Mouse (Mus musculus): ENCODE measurements around the gene Adam17. TPM values are rescaled to one million over a fixed set of nuclear protein-coding genes. Genes with fewer than 3 reads are reported as not detected.

Adam17 gene
- polyA plus RNA-seq, 1 experiment from 2014 or later = 11.2 TPM

DNA sequence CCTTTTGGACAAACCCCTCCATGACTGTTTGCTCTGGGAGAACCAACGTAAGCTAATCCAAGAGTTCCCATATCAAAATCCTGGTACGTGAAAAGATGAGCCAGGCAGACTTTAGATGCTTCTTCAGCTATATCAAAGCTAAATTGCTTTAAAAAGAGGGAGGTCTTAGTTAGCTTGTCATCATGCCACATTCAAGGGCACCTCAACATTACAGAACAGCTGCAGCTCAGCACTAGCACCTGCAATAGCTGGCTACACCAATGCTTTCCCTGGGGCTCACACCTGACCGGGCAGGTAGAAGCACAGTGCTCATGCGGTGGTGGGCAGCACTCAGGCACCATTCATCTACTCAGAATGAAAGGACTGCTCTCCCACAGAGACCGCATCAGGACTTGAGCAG is 32.8 kb downstream of the Adam17 start:
- no peak overlapping the region for H3K4me3 ChIP-seq (ENCODE audit: low read depth, low read length)
- H3K4me2 ChIP-seq (replicated peaks; ENCODE audit: low read depth) = no peak overlapping the region
- no peaks in the 10 kb centered on the region for H3K27me3 ChIP-seq (replicated peaks; ENCODE audit: control insufficient read depth, insufficient read depth, low read length)
- peaks cover 32% of the 10 kb centered on the region for H3K36me3 ChIP-seq (ENCODE audit: control insufficient read depth, insufficient read depth)
- no peaks in the 10 kb centered on the region for H3K9me3 ChIP-seq (ENCODE audit: control insufficient read depth)
- no peaks in the 10 kb centered on the region for H3K4me1 ChIP-seq (replicated peaks; ENCODE audit: control insufficient read depth, insufficient read depth, low read length)
- H3K9ac ChIP-seq (ENCODE audit: low read depth, low read length) = no peak overlapping the region
- no peak for ATAC-seq
- TF ChIP-seq CTCF (IDR thresholded peaks at IDR 0.05; ENCODE audit: low read depth) = no peak
- no peak overlapping the region for H3K27ac ChIP-seq (ENCODE audit: low read depth, low read length)
- 98% methylated on average over 5 of the region's 5 CpGs for WGBS

DNA sequence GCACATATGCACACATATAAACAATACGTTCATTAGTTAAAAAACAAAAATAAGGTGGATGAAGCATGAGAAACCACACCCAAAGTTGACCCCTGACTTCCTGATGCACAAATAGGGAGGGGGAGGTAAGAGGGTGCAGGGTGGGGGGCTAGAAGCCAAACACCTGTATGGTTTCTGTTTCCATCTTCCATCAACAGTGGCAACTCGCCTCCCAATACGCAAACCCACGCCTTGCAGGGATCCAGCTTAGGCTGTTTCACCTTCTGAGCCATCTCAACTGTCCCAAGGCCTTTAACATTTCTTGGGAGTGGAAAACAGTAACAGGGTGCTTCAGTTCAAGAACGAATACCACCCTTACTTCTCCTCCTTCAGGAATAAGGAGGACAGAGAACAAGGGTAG is 36.3 kb downstream of the Adam17 start:
- no peak for TF ChIP-seq CTCF (IDR thresholded peaks at IDR 0.05; ENCODE audit: low read depth)
- Histone ChIP-seq H3K27me3 (replicated peaks; ENCODE audit: control insufficient read depth, insufficient read depth, low read length) (no peaks in the 10 kb centered on the region), H3K4me3 (ENCODE audit: low read depth, low read length) (no peak overlapping the region), H3K9ac (ENCODE audit: low read depth, low read length) (no peak overlapping the region), H3K36me3 (ENCODE audit: control insufficient read depth, insufficient read depth) (peaks cover 46% of the 10 kb centered on the region), H3K4me1 (replicated peaks; ENCODE audit: control insufficient read depth, insufficient read depth, low read length) (no peaks in the 10 kb centered on the region), H3K4me2 (replicated peaks; ENCODE audit: low read depth) (no peak overlapping the region), H3K9me3 (ENCODE audit: control insufficient read depth) (no peaks in the 10 kb centered on the region), H3K27ac (ENCODE audit: low read depth, low read length) (no peak overlapping the region)
- no peak for ATAC-seq
- 92% methylated on average over 5 of the region's 5 CpGs for WGBS

DNA sequence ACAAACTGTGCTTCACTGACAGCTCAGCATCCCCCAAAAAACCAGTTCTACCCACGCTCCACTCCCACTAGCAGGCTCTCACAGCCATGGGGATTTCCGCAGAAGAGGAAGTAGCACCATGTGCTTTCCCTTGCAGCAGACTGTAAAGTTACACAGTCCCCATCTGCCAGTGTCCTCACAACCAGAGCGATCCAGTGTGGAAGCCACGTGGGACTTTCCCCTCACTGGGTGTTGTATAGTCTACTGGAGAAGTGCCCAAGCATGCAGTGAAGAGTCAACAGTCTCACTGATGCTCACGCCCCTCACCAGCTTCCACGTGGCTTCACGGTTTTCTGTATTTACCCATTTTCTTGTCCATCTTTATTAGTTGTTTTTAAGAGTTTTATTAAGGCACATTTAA is 37.6 kb downstream of the Adam17 start:
- no peak for TF ChIP-seq CTCF (IDR thresholded peaks at IDR 0.05; ENCODE audit: low read depth)
- H3K27ac ChIP-seq (ENCODE audit: low read depth, low read length) = no peak overlapping the region
- H3K4me3 ChIP-seq (ENCODE audit: low read depth, low read length) = no peak overlapping the region
- H3K4me1 ChIP-seq (replicated peaks; ENCODE audit: control insufficient read depth, insufficient read depth, low read length) = no peaks in the 10 kb centered on the region
- peaks cover 54% of the 10 kb centered on the region for H3K36me3 ChIP-seq (ENCODE audit: control insufficient read depth, insufficient read depth)
- 74% methylated on average over 7 of the region's 7 CpGs for WGBS
- no peaks in the 10 kb centered on the region for H3K27me3 ChIP-seq (replicated peaks; ENCODE audit: control insufficient read depth, insufficient read depth, low read length)
- H3K9ac ChIP-seq (ENCODE audit: low read depth, low read length) = no peak overlapping the region
- H3K9me3 ChIP-seq (ENCODE audit: control insufficient read depth) = no peaks in the 10 kb centered on the region
- no peak overlapping the region for H3K4me2 ChIP-seq (replicated peaks; ENCODE audit: low read depth)
- ATAC-seq = no peak

DNA sequence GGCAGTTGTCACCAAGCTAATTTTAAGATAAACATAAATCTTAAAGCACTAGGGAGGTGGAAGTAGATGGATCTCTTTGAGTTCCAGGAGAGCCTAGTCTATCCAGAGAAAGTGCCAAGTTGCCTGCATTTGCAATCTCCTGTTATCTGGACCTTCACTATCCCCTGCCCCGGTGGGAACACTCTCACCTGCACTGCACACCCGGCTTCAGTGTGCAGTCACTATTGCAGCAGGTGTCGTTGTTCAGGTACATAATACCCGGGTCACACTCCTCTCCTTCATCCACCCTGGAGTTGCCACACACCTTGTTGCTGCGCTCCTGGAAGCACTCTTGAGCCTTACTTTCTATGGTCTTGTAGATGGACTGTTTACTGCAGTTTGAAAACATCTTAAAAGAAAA is 39.7 kb downstream of the Adam17 start:
- Histone ChIP-seq H3K9ac (ENCODE audit: low read depth, low read length) (no peak overlapping the region), H3K4me2 (replicated peaks; ENCODE audit: low read depth) (no peak overlapping the region), H3K4me1 (replicated peaks; ENCODE audit: control insufficient read depth, insufficient read depth, low read length) (no peaks in the 10 kb centered on the region), H3K27ac (ENCODE audit: low read depth, low read length) (no peak overlapping the region), H3K36me3 (ENCODE audit: control insufficient read depth, insufficient read depth) (peaks cover 53% of the 10 kb centered on the region), H3K27me3 (replicated peaks; ENCODE audit: control insufficient read depth, insufficient read depth, low read length) (no peaks in the 10 kb centered on the region), H3K4me3 (ENCODE audit: low read depth, low read length) (no peak overlapping the region), H3K9me3 (ENCODE audit: control insufficient read depth) (no peaks in the 10 kb centered on the region)
- no peak for ATAC-seq
- TF ChIP-seq CTCF (IDR thresholded peaks at IDR 0.05; ENCODE audit: low read depth) = no peak
- 86% methylated on average over 5 of the region's 5 CpGs for WGBS

GRCm38 (mm10) chr12:21333021-21333420 is 40.4 kb downstream of the Adam17 start:
- TF ChIP-seq CTCF (IDR thresholded peaks at IDR 0.05; ENCODE audit: low read depth) = no peak
- Histone ChIP-seq H3K9me3 (ENCODE audit: control insufficient read depth) (no peaks in the 10 kb centered on the region), H3K36me3 (ENCODE audit: control insufficient read depth, insufficient read depth) (peaks cover 60% of the 10 kb centered on the region), H3K27ac (ENCODE audit: low read depth, low read length) (no peak overlapping the region), H3K4me2 (replicated peaks; ENCODE audit: low read depth) (no peak overlapping the region), H3K9ac (ENCODE audit: low read depth, low read length) (no peak overlapping the region), H3K4me1 (replicated peaks; ENCODE audit: control insufficient read depth, insufficient read depth, low read length) (no peaks in the 10 kb centered on the region), H3K4me3 (ENCODE audit: low read depth, low read length) (no peak overlapping the region), H3K27me3 (replicated peaks; ENCODE audit: control insufficient read depth, insufficient read depth, low read length) (no peaks in the 10 kb centered on the region)
- 92% methylated on average over 7 of the region's 7 CpGs for WGBS
- no peak for ATAC-seq

- TF ChIP-seq CTCF (IDR thresholded peaks at IDR 0.05; ENCODE audit: low read depth) = no peak
- no peaks in the 10 kb centered on the region for H3K27me3 ChIP-seq (replicated peaks; ENCODE audit: control insufficient read depth, insufficient read depth, low read length)
- 85% methylated on average over 6 of the region's 6 CpGs for WGBS
- H3K4me1 ChIP-seq (replicated peaks; ENCODE audit: control insufficient read depth, insufficient read depth, low read length) = no peaks in the 10 kb centered on the region
- no peak overlapping the region for H3K9ac ChIP-seq (ENCODE audit: low read depth, low read length)
- no peak for ATAC-seq
- H3K9me3 ChIP-seq (ENCODE audit: control insufficient read depth) = no peaks in the 10 kb centered on the region
- no peak overlapping the region for H3K4me3 ChIP-seq (ENCODE audit: low read depth, low read length)
- H3K4me2 ChIP-seq (replicated peaks; ENCODE audit: low read depth) = no peak overlapping the region
- no peak overlapping the region for H3K27ac ChIP-seq (ENCODE audit: low read depth, low read length)
- peaks cover 71% of the 10 kb centered on the region for H3K36me3 ChIP-seq (ENCODE audit: control insufficient read depth, insufficient read depth)
Observed at GRCm38 (mm10) chr12:21331711-21332110, 41.7 kb downstream of the Adam17 start.

- peak; percentile 20 for TF ChIP-seq CTCF (IDR thresholded peaks at IDR 0.05; ENCODE audit: low read depth)
- no peak for ATAC-seq
- Histone ChIP-seq H3K9me3 (ENCODE audit: control insufficient read depth) (no peaks in the 10 kb centered on the region), H3K4me2 (replicated peaks; ENCODE audit: low read depth) (no peak overlapping the region), H3K27me3 (replicated peaks; ENCODE audit: control insufficient read depth, insufficient read depth, low read length) (no peaks in the 10 kb centered on the region), H3K4me1 (replicated peaks; ENCODE audit: control insufficient read depth, insufficient read depth, low read length) (no peaks in the 10 kb centered on the region), H3K4me3 (ENCODE audit: low read depth, low read length) (no peak overlapping the region), H3K9ac (ENCODE audit: low read depth, low read length) (no peak overlapping the region), H3K27ac (ENCODE audit: low read depth, low read length) (no peak overlapping the region), H3K36me3 (ENCODE audit: control insufficient read depth, insufficient read depth) (peaks cover 68% of the 10 kb centered on the region)
- 81% methylated on average over 10 of the region's 10 CpGs for WGBS
Observed at GRCm38 (mm10) chr12:21330961-21331576, 42.4 kb downstream of the Adam17 start.
